Mouse (Mus musculus): ENCODE measurements around the gene Nos2. TPM values are rescaled to one million over a fixed set of nuclear protein-coding genes. Genes with fewer than 3 reads are reported as not detected.

Gene Nos2
- total and polyA plus RNA-seq, 3 experiments = not detected

DNA sequence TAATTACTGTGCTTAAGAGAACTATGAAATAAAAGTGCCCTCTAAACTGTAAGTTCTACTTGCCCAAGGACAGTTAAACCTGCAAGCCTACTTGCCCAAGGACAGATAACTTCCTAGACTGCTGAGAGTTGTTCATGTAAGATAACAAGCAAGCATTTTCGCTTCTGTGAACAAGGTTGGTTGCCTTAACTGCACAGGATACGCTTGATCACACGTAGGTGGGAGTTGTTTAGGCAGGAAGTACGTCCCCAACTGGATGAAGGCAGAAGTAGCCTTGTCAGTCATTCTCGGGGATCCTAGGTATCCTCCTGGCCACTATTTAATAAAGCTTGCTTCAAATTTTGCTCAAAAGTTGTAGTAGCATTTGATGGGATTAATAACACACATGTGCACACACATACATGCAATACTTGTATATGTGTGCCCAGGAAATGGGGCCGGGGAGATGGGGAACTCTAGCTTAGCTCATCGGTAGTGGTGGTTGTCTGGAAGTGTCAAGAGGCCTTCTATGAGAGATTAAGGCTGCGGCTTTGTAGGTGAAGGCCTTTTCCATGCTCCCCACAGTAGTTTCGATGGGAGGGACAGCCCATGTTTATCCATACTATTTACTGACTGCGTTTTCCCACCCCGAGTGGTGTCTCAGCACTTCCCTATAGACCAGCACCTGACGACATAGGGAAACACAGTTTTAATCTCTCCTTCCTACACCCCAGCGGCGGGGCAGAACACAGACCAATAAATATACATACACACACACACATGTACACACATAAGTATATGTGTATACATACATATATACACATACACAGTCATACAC lies 85.2 kb downstream of the Nos2 start (continued):
- peak; percentile 30; the same call in 1 of the 2 replicates for TF ChIP-seq POLR2AphosphoS5 (IDR thresholded peaks at IDR 0.05; ENCODE audit: borderline replicate concordance, low read depth, low read length)
- TF ChIP-seq CTCF (IDR thresholded peaks at IDR 0.05 in 2 of 3, conservative IDR thresholded peaks at IDR 0.05 in 1 of 3; ENCODE audit: control insufficient read depth in 1 of 3, insufficient read depth in 1 of 3, low read depth in 2 of 3, low read length in 3 of 3, poor library complexity in 1 of 3, severe bottlenecking in 1 of 3) = peak in 2 of 3 experiments; percentile 8 to 23; a peak in 3 of 6 replicates
- peak; percentile 95 for TF ChIP-seq TCF12 (IDR thresholded peaks at IDR 0.05; ENCODE audit: low read depth, low read length)
- TF ChIP-seq GABPA (IDR thresholded peaks at IDR 0.05; ENCODE audit: low read depth, low read length) = no peak
- TF ChIP-seq TBP (IDR thresholded peaks at IDR 0.05; ENCODE audit: low read depth, low read length) = peak; percentile 93

DNA sequence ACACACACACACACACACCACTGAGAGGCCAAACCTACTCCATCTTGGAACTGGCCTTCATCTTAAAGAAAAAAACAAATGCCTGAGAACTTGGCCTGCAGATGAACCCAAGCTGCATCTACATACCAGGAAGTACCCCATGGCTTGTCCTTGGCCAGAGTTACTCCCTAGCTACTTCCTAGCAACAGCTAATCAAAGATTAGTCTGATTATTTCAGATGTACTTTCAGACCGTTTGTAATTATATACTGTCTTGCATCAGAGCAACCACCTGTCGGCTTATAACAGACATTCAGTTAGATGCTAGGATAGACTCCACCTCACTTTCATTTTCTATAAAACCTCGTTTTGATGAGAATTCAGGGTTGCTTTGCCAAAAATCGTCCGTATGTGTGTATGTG lies 85.8 kb downstream of the Nos2 start:
- H3K27ac ChIP-seq (ENCODE audit: control insufficient read depth, low read depth, low read length) = peak overlapping the region; percentile 87
- peaks cover 0 to 57% of the 10 kb centered on the region in 2 experiments; a peak in 2 of 4 replicates for H3K36me3 ChIP-seq (ENCODE audit: control insufficient read depth in 1 of 2, insufficient read depth in 2 of 2, low read length in 2 of 2)
- H3K4me1 ChIP-seq (ENCODE audit: control insufficient read depth in 1 of 2, insufficient read depth in 2 of 2, low read length in 2 of 2) = peaks cover 55 to 58% of the 10 kb centered on the region in 2 experiments
- no peaks in the 10 kb centered on the region for H3K27me3 ChIP-seq (ENCODE audit: control insufficient read depth in 1 of 2, insufficient read depth in 2 of 2, low read length in 2 of 2)
- H3K9ac ChIP-seq (ENCODE audit: control insufficient read depth, low read depth, low read length, poor library complexity, severe bottlenecking) = peak overlapping the region; percentile 45
- H3K79me2 ChIP-seq (ENCODE audit: control insufficient read depth, insufficient read depth, low read length, poor library complexity) = no peaks in the 10 kb centered on the region
- H3K9me3 ChIP-seq (replicated peaks; ENCODE audit: insufficient read depth, low read length) = no peaks in the 10 kb centered on the region
- peak overlapping the region in 1 of 2 experiments; percentile 35; a peak in 2 of 4 replicates for H3K4me3 ChIP-seq (ENCODE audit: control insufficient read depth in 1 of 2, insufficient read depth in 1 of 2, low read depth in 2 of 2, low read length in 2 of 2)
- DNase-seq (ENCODE audit: low read depth, low spot score) = peak; percentile 81
- TF ChIP-seq NELFE (IDR thresholded peaks at IDR 0.05; ENCODE audit: low read depth, low read length) (peak; percentile 49; the same call in 1 of the 2 replicates), MYC (IDR thresholded peaks at IDR 0.05; ENCODE audit: low read depth, low read length) (0 out of 2 replicates have a peak, but pooled peaks have one; percentile 27), HCFC1 (IDR thresholded peaks at IDR 0.05; ENCODE audit: low read depth, low read length) (no peak), ZKSCAN1 (IDR thresholded peaks at IDR 0.05; ENCODE audit: low read depth, low read length) (no peak), POLR2A (IDR thresholded peaks at IDR 0.05; ENCODE audit: control insufficient read depth in 1 of 2, insufficient read depth in 1 of 2, low read depth in 1 of 2, low read length in 2 of 2, poor library complexity in 1 of 2) (no peak), POLR2AphosphoS2 (IDR thresholded peaks at IDR 0.05; ENCODE audit: low read length) (no peak), UBTF (IDR thresholded peaks at IDR 0.05; ENCODE audit: borderline replicate concordance, insufficient read depth, low read depth, low read length) (no peak), EP300 (IDR thresholded peaks at IDR 0.05; ENCODE audit: low read depth in 1 of 2, low read length in 2 of 2) (peak; percentile 90 to 97), CHD2 (IDR thresholded peaks at IDR 0.05; ENCODE audit: low read length) (no peak), BHLHE40 (IDR thresholded peaks at IDR 0.05; ENCODE audit: borderline replicate concordance, low read depth, low read length) (0 out of 2 replicates have a peak, but pooled peaks have one; percentile 28), MAFK (IDR thresholded peaks at IDR 0.05; ENCODE audit: borderline replicate concordance, low read depth, low read length) (0 out of 2 replicates have a peak, but pooled peaks have one; percentile 26), CTCF (IDR thresholded peaks at IDR 0.05 in 2 of 3, conservative IDR thresholded peaks at IDR 0.05 in 1 of 3; ENCODE audit: control insufficient read depth in 1 of 3, insufficient read depth in 1 of 3, low read depth in 2 of 3, low read length in 3 of 3, poor library complexity in 1 of 3, severe bottlenecking in 1 of 3) (no peak), USF2 (IDR thresholded peaks at IDR 0.05; ENCODE audit: borderline replicate concordance in 1 of 2, insufficient read depth in 1 of 2, low read depth in 1 of 2, low read length in 2 of 2) (no peak), TBP (IDR thresholded peaks at IDR 0.05; ENCODE audit: low read depth, low read length) (peak; percentile 53; the same call in 1 of the 2 replicates), GABPA (IDR thresholded peaks at IDR 0.05; ENCODE audit: low read depth, low read length) (no peak), TCF12 (IDR thresholded peaks at IDR 0.05; ENCODE audit: low read depth, low read length) (peak; percentile 83), USF1 (IDR thresholded peaks at IDR 0.05; ENCODE audit: low read depth, low read length) (no peak), POLR2AphosphoS5 (IDR thresholded peaks at IDR 0.05; ENCODE audit: borderline replicate concordance, low read depth, low read length) (no peak), NRF1 (IDR thresholded peaks at IDR 0.05; ENCODE audit: insufficient read depth, low read depth, low read length, poor library complexity, severe bottlenecking) (no peak), ETS1 (IDR thresholded peaks at IDR 0.05; ENCODE audit: low read depth, low read length) (peak; percentile 91), ZMIZ1 (IDR thresholded peaks at IDR 0.05; ENCODE audit: low read depth, low read length) (no peak), ELF1 (IDR thresholded peaks at IDR 0.05; ENCODE audit: low read depth, low read length) (peak; percentile 81), ZC3H11A (IDR thresholded peaks at IDR 0.05; ENCODE audit: low read depth, low read length) (no peak), MAX (IDR thresholded peaks at IDR 0.05; ENCODE audit: low read length) (peak; percentile 52; the same call in 1 of the 2 replicates), SMC3 (IDR thresholded peaks at IDR 0.05; ENCODE audit: low read depth, low read length) (no peak), MEF2A (IDR thresholded peaks at IDR 0.05; ENCODE audit: extremely low read depth, insufficient replicate concordance, low read depth, low read length, poor library complexity, severe bottlenecking) (no peak), RAD21 (IDR thresholded peaks at IDR 0.05; ENCODE audit: low read depth, low read length) (no peak), MAZ (IDR thresholded peaks at IDR 0.05; ENCODE audit: low read depth, low read length) (no peak; the same call in 1 of the 2 replicates), MXI1 (IDR thresholded peaks at IDR 0.05; ENCODE audit: low read depth, low read length) (no peak), TAL1 (IDR thresholded peaks at IDR 0.05; ENCODE audit: low read length) (0 out of 2 replicates have a peak, but pooled peaks have one; percentile 12)
